Mouse (Mus musculus): ENCODE data around the gene Haspin. TPM values are rescaled to one million over a fixed set of nuclear protein-coding genes. Genes with fewer than 3 reads are reported as not detected.
A peak's percentile ranks its signal among the peaks of the same experiment; 100 is the strongest.
"Not testable (repeated sequence)": the region's sequence is repeated elsewhere in the genome, so short reads cannot be mapped to it uniquely, and the experiment has no call there.

The Haspin gene
- total RNA-seq, 2 experiments from 2014 or later = 0.19 TPM; not detected in 1

- no peak for DNase-seq (ENCODE audit: extremely low spot score in 1 of 2, low spot score in 2 of 2)
- no peak for TF ChIP-seq CTCF (IDR thresholded peaks at IDR 0.05)
- no peak overlapping the region for H3K4me3 ChIP-seq
- intact Hi-C loops (cut with DNase I) = no loop called here
- H3K27ac ChIP-seq = no peak overlapping the region
Measured at GRCm38 (mm10) chr11:73136587-73136986, 1.5 kb downstream of the Haspin start.

GRCm38 (mm10) chr11:73134222-73134621, 3.9 kb downstream of the Haspin start:
- no peak overlapping the region for H3K27ac ChIP-seq
- no peak for DNase-seq (ENCODE audit: extremely low spot score in 1 of 2, low spot score in 2 of 2)
- H3K4me3 ChIP-seq = no peak overlapping the region
- intact Hi-C loops (cut with DNase I) = no loop called here
- TF ChIP-seq CTCF (IDR thresholded peaks at IDR 0.05) = no peak

- DNase-seq (ENCODE audit: extremely low spot score in 1 of 2, low spot score in 2 of 2) = no peak
- no peak for TF ChIP-seq CTCF (IDR thresholded peaks at IDR 0.05)
- no peak overlapping the region for H3K4me3 ChIP-seq
- no peak overlapping the region for H3K27ac ChIP-seq
- intact Hi-C loops (cut with DNase I) = no loop called here
Measured at GRCm38 (mm10) chr11:73132999-73133398, 5.1 kb downstream of the Haspin start.

GRCm38 (mm10) chr11:73131020-73131419, 7.1 kb downstream of the Haspin start:
- intact Hi-C loops (cut with DNase I) = no loop called here
- Histone ChIP-seq H3K27ac (no peak overlapping the region), H3K4me3 (no peak overlapping the region)
- TF ChIP-seq CTCF (IDR thresholded peaks at IDR 0.05) = peak; percentile 50
- DNase-seq (ENCODE audit: extremely low spot score in 1 of 2, low spot score in 2 of 2) = peak in 1 of 2 experiments; percentile 24

- TF ChIP-seq CTCF (IDR thresholded peaks at IDR 0.05) = no peak
- H3K27ac ChIP-seq = no peak overlapping the region
- DNase-seq (ENCODE audit: extremely low spot score in 1 of 2, low spot score in 2 of 2) = no peak
- no peak overlapping the region for H3K4me3 ChIP-seq
- intact Hi-C loops (cut with DNase I) = no loop called here
Measured at GRCm38 (mm10) chr11:73126495-73126894, 11.6 kb downstream of the Haspin start.

GRCm38 (mm10) chr11:73111414-73111813, 26.7 kb downstream of the Haspin start:
- Histone ChIP-seq H3K27ac (no peak overlapping the region), H3K4me3 (no peak overlapping the region)
- no peak for DNase-seq (ENCODE audit: extremely low spot score in 1 of 2, low spot score in 2 of 2)
- no peak for TF ChIP-seq CTCF (IDR thresholded peaks at IDR 0.05)
- intact Hi-C loops (cut with DNase I) = no loop called here

- intact Hi-C loops (cut with DNase I) = no loop called here
- no peak overlapping the region for H3K4me3 ChIP-seq
- H3K27ac ChIP-seq = no peak overlapping the region
- TF ChIP-seq CTCF (IDR thresholded peaks at IDR 0.05) = no peak
- no peak for DNase-seq (ENCODE audit: extremely low spot score in 1 of 2, low spot score in 2 of 2)
Measured at GRCm38 (mm10) chr11:73109941-73110340, 28.2 kb downstream of the Haspin start.

- no peak overlapping the region for H3K4me3 ChIP-seq
- no peak for TF ChIP-seq CTCF (IDR thresholded peaks at IDR 0.05)
- DNase-seq (ENCODE audit: extremely low spot score in 1 of 2, low spot score in 2 of 2) = no peak
- no peak overlapping the region for H3K27ac ChIP-seq
- intact Hi-C loops (cut with DNase I) = no loop called here
Measured at GRCm38 (mm10) chr11:73108898-73109625, 29.0 kb downstream of the Haspin start.

- intact Hi-C loops (cut with DNase I) = no loop called here
- no peak for TF ChIP-seq CTCF (IDR thresholded peaks at IDR 0.05)
- Histone ChIP-seq H3K4me3 (no peak overlapping the region), H3K27ac (0 out of 2 replicates have a peak overlapping the region, but pooled peaks have one; percentile 9)
- no peak for DNase-seq (ENCODE audit: extremely low spot score in 1 of 2, low spot score in 2 of 2)
Measured at GRCm38 (mm10) chr11:73108195-73108897, 29.7 kb downstream of the Haspin start.

GRCm38 (mm10) chr11:73107358-73107757, 30.7 kb downstream of the Haspin start:
- H3K4me3 ChIP-seq, H3K27ac ChIP-seq: not testable (repeated sequence)
- intact Hi-C loops (cut with DNase I) = loop anchor here (1.0 to 2.0 kb wide), 2 partner anchors 34 to 101 kb away; no protein-coding TSS in a partner anchor
- DNase-seq (ENCODE audit: extremely low spot score in 1 of 2, low spot score in 2 of 2) = peak; percentile 49 to 56
- peak; percentile 65 for TF ChIP-seq CTCF (IDR thresholded peaks at IDR 0.05)

- no peak for DNase-seq (ENCODE audit: extremely low spot score in 1 of 2, low spot score in 2 of 2)
- Histone ChIP-seq H3K4me3 (no peak overlapping the region), H3K27ac (no peak overlapping the region)
- no peak for TF ChIP-seq CTCF (IDR thresholded peaks at IDR 0.05)
- intact Hi-C loops (cut with DNase I) = no loop called here
Measured at GRCm38 (mm10) chr11:73105246-73105645, 32.8 kb downstream of the Haspin start.

- H3K4me3 ChIP-seq = no peak overlapping the region
- no peak for TF ChIP-seq CTCF (IDR thresholded peaks at IDR 0.05)
- intact Hi-C loops (cut with DNase I) = no loop called here
- no peak for DNase-seq (ENCODE audit: extremely low spot score in 1 of 2, low spot score in 2 of 2)
- H3K27ac ChIP-seq = no peak overlapping the region
Measured at GRCm38 (mm10) chr11:73101308-73101707, 36.8 kb downstream of the Haspin start.
